Mouse (Mus musculus): ENCODE results near the gene Itgb3. TPM values are rescaled to one million over a fixed set of nuclear protein-coding genes. Genes with fewer than 3 reads are reported as not detected.

Itgb3 gene
- polyA plus RNA-seq, 1 experiment = 14.7 TPM

- H3K4me3 ChIP-seq (ENCODE audit: control insufficient read depth, insufficient read depth, low read length) = no peak overlapping the region
- no peak for TF ChIP-seq CTCF (IDR thresholded peaks at IDR 0.05; ENCODE audit: borderline replicate concordance, control insufficient read depth, extremely low read depth, insufficient read depth, low read length, poor library complexity)
- TF ChIP-seq POLR2A (IDR thresholded peaks at IDR 0.05; ENCODE audit: control insufficient read depth, extremely low read depth, insufficient read depth, low read length, poor library complexity) = no peak
- H3K27me3 ChIP-seq (ENCODE audit: control insufficient read depth, insufficient read depth, low read length) = no peaks in the 10 kb centered on the region
- DNase-seq = no peak
- WGBS = 39% methylated on average over 10 of the region's 10 CpGs
- no peaks in the 10 kb centered on the region for H3K36me3 ChIP-seq (ENCODE audit: control insufficient read depth, insufficient read depth, low read length)
- peaks cover 11% of the 10 kb centered on the region for H3K4me1 ChIP-seq (replicated peaks; ENCODE audit: control insufficient read depth, insufficient read depth, low read length)
- no peak overlapping the region for H3K27ac ChIP-seq (ENCODE audit: control insufficient read depth, insufficient read depth, low read length)
Measured at GRCm38 (mm10) chr11:104613551-104613950, 5.8 kb downstream of the Itgb3 start.

- Histone ChIP-seq H3K4me3 (ENCODE audit: control insufficient read depth, insufficient read depth, low read length) (no peak overlapping the region), H3K36me3 (ENCODE audit: control insufficient read depth, insufficient read depth, low read length) (no peaks in the 10 kb centered on the region), H3K27me3 (ENCODE audit: control insufficient read depth, insufficient read depth, low read length) (no peaks in the 10 kb centered on the region), H3K4me1 (replicated peaks; ENCODE audit: control insufficient read depth, insufficient read depth, low read length) (peaks cover 10% of the 10 kb centered on the region), H3K27ac (ENCODE audit: control insufficient read depth, insufficient read depth, low read length) (no peak overlapping the region)
- no peak for DNase-seq
- TF ChIP-seq POLR2A (IDR thresholded peaks at IDR 0.05; ENCODE audit: control insufficient read depth, extremely low read depth, insufficient read depth, low read length, poor library complexity) = no peak
- TF ChIP-seq CTCF (IDR thresholded peaks at IDR 0.05; ENCODE audit: borderline replicate concordance, control insufficient read depth, extremely low read depth, insufficient read depth, low read length, poor library complexity) = no peak
- WGBS = 7% methylated on average over 2 of the region's 2 CpGs
Measured at GRCm38 (mm10) chr11:104614130-104614529, 6.3 kb downstream of the Itgb3 start.

GRCm38 (mm10) chr11:104616182-104616581, 8.4 kb downstream of the Itgb3 start:
- WGBS = 87% methylated on average over 5 of the region's 5 CpGs
- DNase-seq = no peak
- H3K27ac ChIP-seq (ENCODE audit: control insufficient read depth, insufficient read depth, low read length) = no peak overlapping the region

GRCm38 (mm10) chr11:104618638-104619076, 10.9 kb downstream of the Itgb3 start:
- Histone ChIP-seq H3K4me1 (replicated peaks; ENCODE audit: control insufficient read depth, insufficient read depth, low read length) (peaks cover 6% of the 10 kb centered on the region), H3K36me3 (ENCODE audit: control insufficient read depth, insufficient read depth, low read length) (no peaks in the 10 kb centered on the region), H3K27ac (ENCODE audit: control insufficient read depth, insufficient read depth, low read length) (no peak overlapping the region), H3K27me3 (ENCODE audit: control insufficient read depth, insufficient read depth, low read length) (no peaks in the 10 kb centered on the region), H3K4me3 (ENCODE audit: control insufficient read depth, insufficient read depth, low read length) (no peak overlapping the region)
- 73% methylated on average over 6 of the region's 6 CpGs for WGBS
- DNase-seq = no peak
- TF ChIP-seq CTCF (IDR thresholded peaks at IDR 0.05; ENCODE audit: borderline replicate concordance, control insufficient read depth, extremely low read depth, insufficient read depth, low read length, poor library complexity) (no peak), POLR2A (IDR thresholded peaks at IDR 0.05; ENCODE audit: control insufficient read depth, extremely low read depth, insufficient read depth, low read length, poor library complexity) (no peak)

More at GRCm38 (mm10) chr11:104616182-104616581, 8.4 kb downstream of the Itgb3 start:
- Histone ChIP-seq H3K4me1 (replicated peaks; ENCODE audit: control insufficient read depth, insufficient read depth, low read length) (peaks cover 8% of the 10 kb centered on the region), H3K27me3 (ENCODE audit: control insufficient read depth, insufficient read depth, low read length) (no peaks in the 10 kb centered on the region), H3K4me3 (ENCODE audit: control insufficient read depth, insufficient read depth, low read length) (no peak overlapping the region), H3K36me3 (ENCODE audit: control insufficient read depth, insufficient read depth, low read length) (no peaks in the 10 kb centered on the region)
- TF ChIP-seq CTCF (IDR thresholded peaks at IDR 0.05; ENCODE audit: borderline replicate concordance, control insufficient read depth, extremely low read depth, insufficient read depth, low read length, poor library complexity) (no peak), POLR2A (IDR thresholded peaks at IDR 0.05; ENCODE audit: control insufficient read depth, extremely low read depth, insufficient read depth, low read length, poor library complexity) (no peak)

- Histone ChIP-seq H3K4me1 (replicated peaks; ENCODE audit: control insufficient read depth, insufficient read depth, low read length) (peaks cover 3% of the 10 kb centered on the region; the same call in 1 of the 2 replicates), H3K27me3 (ENCODE audit: control insufficient read depth, insufficient read depth, low read length) (no peaks in the 10 kb centered on the region), H3K36me3 (ENCODE audit: control insufficient read depth, insufficient read depth, low read length) (no peaks in the 10 kb centered on the region), H3K27ac (ENCODE audit: control insufficient read depth, insufficient read depth, low read length) (no peak overlapping the region), H3K4me3 (ENCODE audit: control insufficient read depth, insufficient read depth, low read length) (no peak overlapping the region)
- TF ChIP-seq POLR2A (IDR thresholded peaks at IDR 0.05; ENCODE audit: control insufficient read depth, extremely low read depth, insufficient read depth, low read length, poor library complexity) = no peak
- TF ChIP-seq CTCF (IDR thresholded peaks at IDR 0.05; ENCODE audit: borderline replicate concordance, control insufficient read depth, extremely low read depth, insufficient read depth, low read length, poor library complexity) = no peak
- no peak for DNase-seq
- WGBS = 93% methylated on average over 13 of the region's 13 CpGs
Measured at GRCm38 (mm10) chr11:104619084-104620022, 11.6 kb downstream of the Itgb3 start.

- DNase-seq = no peak
- peaks cover 5% of the 10 kb centered on the region; the same call in 1 of the 2 replicates for H3K4me1 ChIP-seq (replicated peaks; ENCODE audit: control insufficient read depth, insufficient read depth, low read length)
- no peaks in the 10 kb centered on the region for H3K27me3 ChIP-seq (ENCODE audit: control insufficient read depth, insufficient read depth, low read length)
- 45% methylated on average over 12 of the region's 12 CpGs for WGBS
- H3K36me3 ChIP-seq (ENCODE audit: control insufficient read depth, insufficient read depth, low read length) = no peaks in the 10 kb centered on the region
- no peak overlapping the region for H3K27ac ChIP-seq (ENCODE audit: control insufficient read depth, insufficient read depth, low read length)
- TF ChIP-seq CTCF (IDR thresholded peaks at IDR 0.05; ENCODE audit: borderline replicate concordance, control insufficient read depth, extremely low read depth, insufficient read depth, low read length, poor library complexity) = no peak
- no peak overlapping the region for H3K4me3 ChIP-seq (ENCODE audit: control insufficient read depth, insufficient read depth, low read length)
Measured at GRCm38 (mm10) chr11:104622040-104622962, 14.5 kb downstream of the Itgb3 start.

Data from thymus, adult 2 months (tissue).